Mouse (Mus musculus) heart, postnatal 0 days (tissue): ENCODE measurements around the gene Nr0b2.

ENCODE experiments used
- CTCF ChIP-seq: IDR thresholded peaks from 2 replicates; pipeline ENCODE4 v1.5.1; 2016; ENCODE audit warnings: antibody characterized with exemption, control low read depth, low read depth
- EP300 ChIP-seq: IDR thresholded peaks from 2 replicates; pipeline ENCODE4 v1.6.1; 2016; ENCODE audit warnings: antibody characterized with exemption, low read depth

GRCm38 (mm10) chr4:133561622-133562021 is 8.4 kb downstream of the Nr0b2 start:
- TF ChIP-seq CTCF: no peak
- TF ChIP-seq EP300: no peak
